Mouse (Mus musculus) right cerebral cortex, adult 18-20 months (tissue): ENCODE measurements around the gene Vps37c.

Source experiments
- DNase-seq: peaks from one replicate; pipeline ENCODE4 v3.0.0; 2022; ENCODE audit warnings: mixed read lengths

The Vps37c gene

GRCm38 (mm10) chr19:10690336-10690735 is 1.8 kb downstream of the Vps37c start:
- no peak for DNase-seq

DNA sequence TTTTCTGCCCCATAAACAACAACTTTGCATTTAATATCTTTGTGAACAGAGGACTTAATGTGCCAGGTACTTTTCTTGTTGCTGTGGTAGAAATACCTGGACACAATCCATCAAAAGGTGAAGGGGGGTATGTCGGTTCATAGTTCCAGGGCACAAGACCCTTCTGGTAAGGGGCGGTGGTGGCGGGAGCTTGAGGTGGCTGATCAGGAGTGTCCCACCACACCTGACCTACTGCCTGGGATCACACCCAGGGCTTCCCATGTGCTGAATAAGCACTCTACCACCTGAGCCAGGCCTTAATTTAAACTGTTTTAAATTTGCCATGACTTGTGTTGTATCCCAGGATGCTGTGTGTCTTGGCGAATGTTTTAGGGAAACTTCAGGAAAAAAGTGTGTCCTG is 2.6 kb downstream of the Vps37c start:
- no peak for DNase-seq

- no peak for DNase-seq
These were observed 3.1 kb downstream of the Vps37c start for GRCm38 (mm10) chr19:10691660-10692059.

GRCm38 (mm10) chr19:10692361-10692760 is 3.8 kb downstream of the Vps37c start:
- DNase-seq = no peak

DNA sequence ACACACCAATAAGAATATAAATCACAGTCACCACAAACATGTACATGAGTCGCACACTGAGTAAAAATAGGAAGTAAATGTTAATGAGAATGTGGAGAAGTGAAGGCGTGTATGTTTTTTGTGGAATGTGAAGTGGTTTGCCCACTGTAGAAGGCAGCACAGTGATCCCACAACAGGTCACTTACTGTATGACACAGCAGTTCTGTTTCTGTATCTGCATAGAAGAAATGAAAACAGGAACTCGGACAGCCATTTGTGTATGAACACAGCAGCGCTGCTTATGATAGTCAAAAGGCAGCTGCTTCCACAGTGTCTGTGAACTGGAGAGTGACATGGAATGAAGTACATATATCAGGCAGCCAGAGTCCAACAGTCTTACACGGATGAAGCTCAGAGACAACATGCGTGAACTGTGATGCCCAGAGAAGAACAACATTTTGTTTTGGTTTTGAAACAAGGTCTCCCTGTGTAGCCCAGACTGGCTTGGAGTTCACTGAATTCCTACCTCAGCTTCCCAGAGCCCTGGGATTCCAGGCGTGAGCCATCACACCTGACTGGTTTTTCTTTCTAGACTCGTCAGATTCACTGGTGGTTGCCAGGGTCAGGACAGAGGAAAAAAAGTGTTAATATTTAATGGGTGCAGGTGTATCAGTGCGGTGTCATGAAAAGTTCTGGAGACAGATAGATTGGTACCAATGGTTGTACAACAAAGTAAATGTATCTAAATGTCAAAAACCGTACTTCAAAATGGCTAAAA is 5.6 kb downstream of the Vps37c start:
- DNase-seq = no peak

- DNase-seq = no peak
These were observed 7.3 kb downstream of the Vps37c start for GRCm38 (mm10) chr19:10695801-10696200.

- no peak for DNase-seq
These were observed 9.8 kb downstream of the Vps37c start for GRCm38 (mm10) chr19:10698131-10698991.

DNA sequence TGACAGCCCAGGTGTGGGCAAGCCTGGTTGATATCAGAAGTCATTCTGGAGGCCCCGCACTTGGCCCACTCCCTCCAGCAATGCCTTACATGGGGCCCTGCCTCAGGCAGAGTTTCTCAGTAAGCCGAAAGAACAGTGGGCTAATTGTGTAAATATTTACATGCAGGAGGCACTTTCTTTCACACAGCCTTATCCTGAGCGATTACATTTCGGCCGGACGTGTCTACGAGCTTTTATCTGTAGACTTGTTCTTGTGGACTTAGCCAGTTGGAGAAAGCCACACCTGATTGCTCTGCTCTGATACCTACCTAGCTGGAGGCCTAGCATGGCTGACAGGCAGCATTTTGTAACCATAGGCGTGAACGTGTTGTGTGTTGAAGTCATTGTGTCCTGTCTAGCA is 11.3 kb downstream of the Vps37c start:
- no peak for DNase-seq

GRCm38 (mm10) chr19:10701013-10701726 is 12.6 kb downstream of the Vps37c start:
- no peak for DNase-seq

DNA sequence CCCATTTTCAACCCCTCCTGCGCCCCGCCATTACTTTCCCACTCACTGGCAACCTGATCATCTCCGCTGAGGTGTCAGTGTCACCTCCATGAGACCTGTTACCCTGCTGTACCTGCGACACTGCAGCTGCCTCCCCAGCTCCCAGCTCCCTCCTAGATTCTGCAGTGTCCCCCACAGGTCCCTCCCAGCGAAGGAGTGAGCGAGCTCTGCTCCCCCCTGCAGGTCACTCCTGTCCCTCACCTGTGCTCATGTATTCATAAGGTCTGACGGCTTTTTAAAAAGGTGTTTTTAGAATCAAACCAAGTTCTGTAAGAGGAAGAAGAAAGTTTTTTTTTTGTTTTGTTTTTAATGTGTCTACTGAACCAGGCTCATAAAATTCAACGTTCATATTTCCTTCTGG is 13.6 kb downstream of the Vps37c start:
- DNase-seq = no peak

DNA sequence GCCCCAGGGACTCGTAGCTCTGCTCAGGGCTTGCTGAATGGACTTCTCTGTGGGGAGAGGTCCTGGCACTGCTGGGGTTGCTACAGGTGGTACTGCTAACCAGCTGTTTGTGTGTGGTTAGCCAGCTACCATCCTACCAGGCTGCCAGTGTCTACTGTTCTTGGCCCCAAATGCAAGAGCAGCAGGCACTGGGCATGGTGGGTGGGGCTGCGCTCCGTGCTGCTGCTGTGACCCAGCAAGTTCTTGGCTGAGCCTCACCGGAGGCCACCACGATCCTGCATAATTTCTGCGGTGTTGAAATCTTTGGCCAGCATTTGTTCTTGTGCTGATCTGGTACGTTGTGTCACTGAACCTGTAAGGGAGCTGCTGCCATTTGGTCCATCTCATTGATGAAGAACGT is 14.9 kb downstream of the Vps37c start:
- DNase-seq = no peak

DNA sequence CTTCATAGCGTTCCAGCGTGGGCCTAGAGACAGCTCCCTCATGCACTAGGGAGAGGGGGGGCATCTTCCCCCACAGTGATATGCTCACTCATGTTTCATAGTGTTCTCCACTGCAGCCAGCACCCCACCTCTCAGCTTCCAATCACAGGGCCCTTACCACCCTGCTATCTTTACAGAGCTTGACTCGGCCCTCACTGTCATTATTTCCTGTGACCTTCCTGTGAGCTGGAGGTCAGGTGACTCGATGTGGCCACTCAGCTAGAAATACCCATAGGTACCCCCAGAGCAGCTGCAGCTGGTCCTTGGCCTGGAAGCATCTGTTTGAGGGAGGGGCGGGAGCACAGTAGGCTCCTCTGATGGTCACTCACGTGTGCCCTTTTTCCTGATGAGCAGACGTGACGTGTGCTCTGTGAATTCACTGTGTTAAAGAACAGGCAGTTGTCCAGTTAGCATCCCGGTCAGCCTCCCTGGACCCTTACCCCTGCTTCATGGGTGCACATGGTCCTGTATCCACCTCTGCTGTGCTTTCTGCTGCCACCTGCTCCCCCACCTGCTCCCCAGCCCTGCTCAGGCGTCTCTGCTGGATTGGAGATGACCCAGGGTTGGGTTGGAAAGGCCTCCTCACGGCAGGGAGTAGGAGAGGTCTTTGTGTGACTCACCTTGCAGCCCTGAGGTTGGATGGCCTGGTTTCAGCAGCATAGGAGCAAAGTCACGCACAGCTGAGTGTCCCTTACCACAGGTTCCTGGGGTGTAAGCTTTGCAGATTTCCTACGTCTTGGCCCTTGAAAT is 18.7 kb downstream of the Vps37c start:
- no peak for DNase-seq

- no peak for DNase-seq
These were observed 19.3 kb downstream of the Vps37c start for GRCm38 (mm10) chr19:10707881-10708280.

GRCm38 (mm10) chr19:10708900-10709299 is 20.4 kb downstream of the Vps37c start:
- no peak for DNase-seq

- peak; percentile 96 for DNase-seq
These were observed 21.0 kb downstream of the Vps37c start for GRCm38 (mm10) chr19:10709360-10710087.

- peak; percentile 74 for DNase-seq
These were observed 21.6 kb downstream of the Vps37c start for GRCm38 (mm10) chr19:10710088-10710511.

DNA sequence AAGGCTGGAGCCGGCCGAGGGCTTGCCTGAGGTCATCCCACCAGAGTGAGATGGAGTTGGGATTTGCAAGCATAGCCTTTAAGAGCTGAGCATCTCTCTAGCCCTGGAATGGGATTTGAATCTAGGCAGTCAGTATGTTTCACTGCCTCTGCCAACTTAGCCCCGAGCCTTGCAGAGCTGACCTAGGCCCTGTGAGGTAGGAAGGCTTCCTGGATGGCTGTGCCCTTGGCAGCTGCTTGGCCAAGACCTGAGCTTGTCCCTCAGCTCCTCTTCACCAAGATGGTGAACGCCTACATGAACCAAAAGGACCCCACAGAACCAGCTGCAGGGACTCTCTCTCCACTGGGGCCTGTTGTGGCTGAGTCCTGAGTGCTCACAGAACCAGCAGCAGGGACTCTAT is 22.2 kb downstream of the Vps37c start:
- no peak for DNase-seq

- DNase-seq = no peak
These were observed 23.7 kb downstream of the Vps37c start for GRCm38 (mm10) chr19:10712194-10712593.

GRCm38 (mm10) chr19:10712646-10713045 is 24.1 kb downstream of the Vps37c start:
- no peak for DNase-seq

DNA sequence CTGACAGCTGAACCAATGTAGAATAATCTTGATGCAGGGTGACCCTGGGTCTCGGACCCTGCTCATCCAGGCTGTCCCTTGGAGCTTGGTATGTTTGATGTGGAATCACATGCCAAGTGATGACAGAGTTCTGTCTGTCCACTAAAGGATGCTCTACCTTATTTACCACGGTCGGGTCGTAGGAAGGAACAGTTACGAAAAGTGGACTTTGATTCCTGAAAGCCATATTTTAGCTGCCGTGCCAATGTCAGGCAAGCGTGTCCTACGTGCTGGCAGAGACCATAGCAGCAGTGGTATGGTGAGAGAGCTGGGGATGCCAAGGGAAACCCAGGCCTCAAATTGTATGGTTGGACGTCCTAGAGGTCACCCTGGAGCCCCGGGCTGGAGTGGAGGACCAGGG is 25.0 kb downstream of the Vps37c start:
- no peak for DNase-seq

GRCm38 (mm10) chr19:10714168-10714567 is 25.6 kb downstream of the Vps37c start:
- no peak for DNase-seq
